In genomic region chr17:27856265-27856797, GRCm38 (mm10) we compare ENCODE assay signal across 8 mouse cellular contexts. TPM values are rescaled to one million over a fixed set of nuclear protein-coding genes. Genes with fewer than 3 reads are reported as not detected.
DNase-seq lines count a peak whose midpoint lies in the region; ATAC-seq and TF ChIP-seq lines count a peak whose summit lies in the region.

Gene Uhrf1bp1, plus strand, starts transcription at chr17:27856441.

- H3K36me3 ChIP-seq in hindbrain, embryonic 16.5 days (ENCODE audit: control insufficient read depth, insufficient read depth, low read length): peaks cover 6% of the 10 kb centered on the region

- H3K27me3 ChIP-seq in hindbrain, embryonic 16.5 days (replicated peaks; ENCODE audit: control insufficient read depth, insufficient read depth, low read length): no peaks in the 10 kb centered on the region

- no peaks in the 10 kb centered on the region for H3K9me3 ChIP-seq in hindbrain, embryonic 16.5 days (ENCODE audit: control insufficient read depth, low read length)

- DNase-seq in ZHBTc4 (ENCODE audit: low read depth, low spot score): peak; percentile 94
- DNase-seq in cerebellum, postnatal 4 days (ENCODE audit: low spot score in 2 of 2): peak; percentile 64 to 78
- peak; percentile 91 for DNase-seq in gastrocnemius, adult 2 months
- DNase-seq in left cerebral cortex, adult 18-20 months (ENCODE audit: low spot score in 2 of 2): peak; percentile 79 to 85
- DNase-seq in lung, postnatal 4 days: peak; percentile 87 to 88
- DNase-seq in retina, postnatal 7 days (ENCODE audit: low read depth, low spot score): peak; percentile 81
- peak; percentile 67 to 69 for DNase-seq in urinary bladder, adult 18-20 months (ENCODE audit: low spot score in 2 of 2)

- H3K27ac ChIP-seq in gastrocnemius, adult 2 months: peak within 1 kb of the TSS; percentile 96
- H3K27ac ChIP-seq in hindbrain, embryonic 16.5 days (ENCODE audit: low read depth, low read length): peak within 1 kb of the TSS; percentile 91

- peak; percentile 90 for ATAC-seq in hindbrain, embryonic 16.5 days

- intact Hi-C loops in gastrocnemius, adult 2 months (cut with DNase I): loop anchor here (5.0 kb wide), 1 partner anchor 116 kb away; no protein-coding TSS in a partner anchor

- H3K9ac ChIP-seq in hindbrain, embryonic 16.5 days (ENCODE audit: low read depth, low read length): peak within 1 kb of the TSS; percentile 93

- peaks cover 23% of the 10 kb centered on the region for H3K4me1 ChIP-seq in hindbrain, embryonic 16.5 days (ENCODE audit: control insufficient read depth, insufficient read depth, low read depth, low read length)

- 1% methylated on average over 43 of the region's 54 CpGs for WGBS in hindbrain, embryonic 16.5 days

- peak within 1 kb of the TSS; percentile 80 for H3K4me3 ChIP-seq in gastrocnemius, adult 2 months
- peak within 1 kb of the TSS; percentile 95 for H3K4me3 ChIP-seq in hindbrain, embryonic 16.5 days (ENCODE audit: low read length)

- 0 out of 2 replicates have a peak, but pooled peaks have one; percentile 17 for TF ChIP-seq CTCF in gastrocnemius, adult 2 months (IDR thresholded peaks at IDR 0.05)

- peak within 1 kb of the TSS; percentile 88 for H3K4me2 ChIP-seq in hindbrain, embryonic 16.5 days (ENCODE audit: low read length)

RNA-seq across cellular contexts. Expression of gene Uhrf1bp1, which starts in this region (rescaled TPM):
- 10 to 100 TPM; 25.9 to 26.0 TPM for total RNA-seq in gastrocnemius, adult 2 months (2021)
- 5.3 and 6.3 TPM in 2 replicates for polyA plus RNA-seq in hindbrain, embryonic 16.5 days (2015; fragmentation: Nextera tagmentation; extraction: Ambion mirVana)
- total RNA-seq in left cerebral cortex, adult 18-20 months (2021): 10 to 100 TPM; 21.3 to 23.3 TPM

Comparison
In these comparisons a context has a peak if more than half of its experiments do, and no peak if none do; other contexts are left out.
1. Peak in every context shown above with its lines: DNase-seq, ATAC-seq, H3K4me3 ChIP-seq and H3K27ac ChIP-seq.